Mouse (Mus musculus): ENCODE data around the gene Trim14. TPM values are rescaled to one million over a fixed set of nuclear protein-coding genes. Genes with fewer than 3 reads are reported as not detected.

The Trim14 gene
- total and polyA plus RNA-seq, 3 experiments = 11.6 to 35.4 (median 26.5) TPM

GRCm38 (mm10) chr4:46569671-46570070, 33.7 kb upstream of the Trim14 start:
- Histone ChIP-seq H3K27me3 (replicated peaks) (no peaks in the 10 kb centered on the region), H3K4me1 (ENCODE audit: control insufficient read depth in 1 of 2, insufficient read depth in 2 of 2) (peaks cover 59 to 77% of the 10 kb centered on the region in 2 experiments), H3K4me3 (replicated peaks in 1 of 3; ENCODE audit: low read depth in 2 of 3, low read length in 2 of 3, poor library complexity in 1 of 3) (no peak overlapping the region), H3K27ac (ENCODE audit: insufficient read depth, low read depth) (peak overlapping the region; percentile 13), H3K4me2 (ENCODE audit: insufficient read depth, low read depth, poor library complexity, severe bottlenecking) (no peak overlapping the region), H3K9ac (ENCODE audit: insufficient read depth, low read depth) (no peak overlapping the region), H3K9me3 (replicated peaks; ENCODE audit: low read length) (peaks cover 5% of the 10 kb centered on the region), H3K79me2 (replicated peaks; ENCODE audit: control insufficient read depth, extremely low read depth, insufficient read depth, poor library complexity, severe bottlenecking) (peaks cover 66% of the 10 kb centered on the region), H3K36me3 (replicated peaks in 1 of 2; ENCODE audit: control insufficient read depth in 1 of 2, insufficient read depth in 1 of 2, low read length in 1 of 2) (peaks cover 27 to 30% of the 10 kb centered on the region in 2 experiments)
- in situ Hi-C loops (cut with MboI; ENCODE audit: low pct_ligation_motif_present, low pct_unique_long_range_greater_than_20kb, low sequenced_read_pairs) = no loop called here
- DNase-seq (ENCODE audit: extremely low read depth) = no peak
- dilution Hi-C loops (cut with MboI; ENCODE audit: extremely low pct_ligation_motif_present, extremely low pct_unique_long_range_greater_than_20kb, low sequenced_read_pairs) = no loop called here
- TF ChIP-seq TCF12 (IDR thresholded peaks at IDR 0.05; ENCODE audit: low read depth, low read length) (no peak), ZMIZ1 (IDR thresholded peaks at IDR 0.05; ENCODE audit: low read depth, low read length) (no peak), CHD2 (IDR thresholded peaks at IDR 0.05; ENCODE audit: low read length) (peak; percentile 68), IRF4 (IDR thresholded peaks at IDR 0.05; ENCODE audit: low read depth, low read length) (peak; percentile 46; the same call in 1 of the 2 replicates), HCFC1 (IDR thresholded peaks at IDR 0.05; ENCODE audit: low read depth, low read length) (no peak), ELF1 (IDR thresholded peaks at IDR 0.05; ENCODE audit: low read depth, low read length) (no peak), CTCF (conservative IDR thresholded peaks at IDR 0.05 in 1 of 2, IDR thresholded peaks at IDR 0.05 in 1 of 2; ENCODE audit: low read depth in 2 of 2, low read length in 2 of 2) (no peak), SIN3A (IDR thresholded peaks at IDR 0.05; ENCODE audit: low read length) (no peak), SMC3 (IDR thresholded peaks at IDR 0.05; ENCODE audit: low read depth, low read length) (no peak), POLR2AphosphoS2 (IDR thresholded peaks at IDR 0.05; ENCODE audit: low read depth, low read length) (no peak), KAT2A (IDR thresholded peaks at IDR 0.05; ENCODE audit: insufficient replicate concordance, low read length) (no peak)

GRCm38 (mm10) chr4:46568169-46568568, 32.2 kb upstream of the Trim14 start:
- Histone ChIP-seq H3K36me3 (replicated peaks in 1 of 2; ENCODE audit: control insufficient read depth in 1 of 2, insufficient read depth in 1 of 2, low read length in 1 of 2) (peaks cover 20% of the 10 kb centered on the region in 2 experiments), H3K4me3 (replicated peaks in 1 of 3; ENCODE audit: low read depth in 2 of 3, low read length in 2 of 3, poor library complexity in 1 of 3) (no peak overlapping the region), H3K9me3 (replicated peaks; ENCODE audit: low read length) (peaks cover 5% of the 10 kb centered on the region), H3K4me2 (ENCODE audit: insufficient read depth, low read depth, poor library complexity, severe bottlenecking) (no peak overlapping the region), H3K27me3 (replicated peaks) (no peaks in the 10 kb centered on the region), H3K27ac (ENCODE audit: insufficient read depth, low read depth) (peak overlapping the region; percentile 77), H3K79me2 (replicated peaks; ENCODE audit: control insufficient read depth, extremely low read depth, insufficient read depth, poor library complexity, severe bottlenecking) (peaks cover 62% of the 10 kb centered on the region), H3K9ac (ENCODE audit: insufficient read depth, low read depth) (no peak overlapping the region), H3K4me1 (ENCODE audit: control insufficient read depth in 1 of 2, insufficient read depth in 2 of 2) (peaks cover 60 to 77% of the 10 kb centered on the region in 2 experiments)
- TF ChIP-seq KAT2A (IDR thresholded peaks at IDR 0.05; ENCODE audit: insufficient replicate concordance, low read length) (no peak), USF2 (conservative IDR thresholded peaks at IDR 0.05; ENCODE audit: low read depth, low read length) (no peak), NELFE (IDR thresholded peaks at IDR 0.05; ENCODE audit: low read depth, low read length) (no peak), MXI1 (IDR thresholded peaks at IDR 0.05; ENCODE audit: low read depth, low read length) (no peak), TBP (conservative IDR thresholded peaks at IDR 0.05; ENCODE audit: low read depth, low read length) (no peak), MEF2A (IDR thresholded peaks at IDR 0.05; ENCODE audit: borderline replicate concordance, low read depth, low read length) (no peak), HCFC1 (IDR thresholded peaks at IDR 0.05; ENCODE audit: low read depth, low read length) (no peak), SIN3A (IDR thresholded peaks at IDR 0.05; ENCODE audit: low read length) (no peak), ZKSCAN1 (IDR thresholded peaks at IDR 0.05; ENCODE audit: borderline replicate concordance, low read depth, low read length) (no peak), PAX5 (IDR thresholded peaks at IDR 0.05; ENCODE audit: low read length) (no peak), JUN (IDR thresholded peaks at IDR 0.05; ENCODE audit: insufficient read depth, low read depth, low read length) (no peak), MAFK (IDR thresholded peaks at IDR 0.05; ENCODE audit: insufficient replicate concordance, low read length) (no peak), E2F4 (IDR thresholded peaks at IDR 0.05; ENCODE audit: insufficient replicate concordance, low read depth, low read length) (no peak), CHD2 (IDR thresholded peaks at IDR 0.05; ENCODE audit: low read length) (no peak), UBTF (IDR thresholded peaks at IDR 0.05; ENCODE audit: low read depth, low read length) (no peak)
- DNase-seq (ENCODE audit: extremely low read depth) = no peak
- dilution Hi-C loops (cut with MboI; ENCODE audit: extremely low pct_ligation_motif_present, extremely low pct_unique_long_range_greater_than_20kb, low sequenced_read_pairs) = no loop called here
- in situ Hi-C loops (cut with MboI; ENCODE audit: low pct_ligation_motif_present, low pct_unique_long_range_greater_than_20kb, low sequenced_read_pairs) = no loop called here

Data from CH12.LX (cell line).